Mouse (Mus musculus) bone marrow macrophage, adult 2 months (primary cell): ENCODE results near the gene Ly6g6d.

Experiments
- CTCF ChIP-seq: IDR thresholded peaks from 2 replicates; pipeline ENCODE4 v1.5.1; 2012; ENCODE audit warnings: low read depth, mild to moderate bottlenecking, low read length, moderate library complexity
- POLR2A ChIP-seq: IDR thresholded peaks from 2 replicates; pipeline ENCODE4 v1.6.1; 2012; ENCODE audit warnings: mild to moderate bottlenecking, low read depth, low read length, borderline replicate concordance

- TF ChIP-seq CTCF (no peak), POLR2A (0 out of 2 replicates have a peak, but pooled peaks have one; percentile 0)
Observed at GRCm38 (mm10) chr17:35049561-35050016, 28.3 kb downstream of the Ly6g6d start, which contains the start of gene Clic1.
